Mouse (Mus musculus): ENCODE results near the gene Babam2. TPM values are rescaled to one million over a fixed set of nuclear protein-coding genes. Genes with fewer than 3 reads are reported as not detected.
"Not testable (repeated sequence)": the region's sequence is repeated elsewhere in the genome, so short reads cannot be mapped to it uniquely, and the experiment has no call there.

Gene Babam2
- polyA plus RNA-seq, 1 experiment: 52.8 TPM

- no peak for TF ChIP-seq POLR2A (IDR thresholded peaks at IDR 0.05; ENCODE audit: extremely low read depth, insufficient read depth, low read length)
- no peak for TF ChIP-seq CTCF (IDR thresholded peaks at IDR 0.05; ENCODE audit: extremely low read depth, insufficient read depth, low read length)
- Histone ChIP-seq H3K4me3 (ENCODE audit: insufficient read depth, low read length) (no peak overlapping the region), H3K4me1 (ENCODE audit: control insufficient read depth, insufficient read depth, low read length) (no peaks in the 10 kb centered on the region), H3K27ac (ENCODE audit: insufficient read depth, low read length) (no peak overlapping the region)
Observed at GRCm38 (mm10) chr5:31831587-31831986, 134.1 kb downstream of the Babam2 start.

- TF ChIP-seq CTCF (IDR thresholded peaks at IDR 0.05; ENCODE audit: extremely low read depth, insufficient read depth, low read length): no peak
- no peak for TF ChIP-seq POLR2A (IDR thresholded peaks at IDR 0.05; ENCODE audit: extremely low read depth, insufficient read depth, low read length)
- Histone ChIP-seq H3K27ac (ENCODE audit: insufficient read depth, low read length) (no peak overlapping the region), H3K4me3 (ENCODE audit: insufficient read depth, low read length) (no peak overlapping the region), H3K4me1 (ENCODE audit: control insufficient read depth, insufficient read depth, low read length) (no peaks in the 10 kb centered on the region)
Observed at GRCm38 (mm10) chr5:31835691-31836090, 138.2 kb downstream of the Babam2 start.

- TF ChIP-seq CTCF (IDR thresholded peaks at IDR 0.05; ENCODE audit: extremely low read depth, insufficient read depth, low read length) (no peak), POLR2A (IDR thresholded peaks at IDR 0.05; ENCODE audit: extremely low read depth, insufficient read depth, low read length) (no peak)
- Histone ChIP-seq H3K4me3 (ENCODE audit: insufficient read depth, low read length) (no peak overlapping the region), H3K4me1 (ENCODE audit: control insufficient read depth, insufficient read depth, low read length) (no peaks in the 10 kb centered on the region), H3K27ac (ENCODE audit: insufficient read depth, low read length) (no peak overlapping the region)
Observed at GRCm38 (mm10) chr5:31839973-31840372, 142.5 kb downstream of the Babam2 start.

- H3K4me3 ChIP-seq (ENCODE audit: insufficient read depth, low read length): no peak overlapping the region
- H3K4me1 ChIP-seq (ENCODE audit: control insufficient read depth, insufficient read depth, low read length): no peaks in the 10 kb centered on the region
- H3K27ac ChIP-seq (ENCODE audit: insufficient read depth, low read length): no peak overlapping the region
- TF ChIP-seq CTCF (IDR thresholded peaks at IDR 0.05; ENCODE audit: extremely low read depth, insufficient read depth, low read length): no peak
- no peak for TF ChIP-seq POLR2A (IDR thresholded peaks at IDR 0.05; ENCODE audit: extremely low read depth, insufficient read depth, low read length)
Observed at GRCm38 (mm10) chr5:31840406-31840805, 142.9 kb downstream of the Babam2 start.

GRCm38 (mm10) chr5:31844856-31845255 lies 147.4 kb downstream of the Babam2 start:
- no peak overlapping the region for H3K4me3 ChIP-seq (ENCODE audit: insufficient read depth, low read length)
- no peak overlapping the region for H3K27ac ChIP-seq (ENCODE audit: insufficient read depth, low read length)
- no peaks in the 10 kb centered on the region for H3K4me1 ChIP-seq (ENCODE audit: control insufficient read depth, insufficient read depth, low read length)
- no peak for TF ChIP-seq CTCF (IDR thresholded peaks at IDR 0.05; ENCODE audit: extremely low read depth, insufficient read depth, low read length)

- TF ChIP-seq CTCF (IDR thresholded peaks at IDR 0.05; ENCODE audit: extremely low read depth, insufficient read depth, low read length) (no peak), POLR2A (IDR thresholded peaks at IDR 0.05; ENCODE audit: extremely low read depth, insufficient read depth, low read length) (no peak)
- Histone ChIP-seq H3K27ac (ENCODE audit: insufficient read depth, low read length) (no peak overlapping the region), H3K4me3 (ENCODE audit: insufficient read depth, low read length) (no peak overlapping the region), H3K4me1 (ENCODE audit: control insufficient read depth, insufficient read depth, low read length) (no peaks in the 10 kb centered on the region)
Observed at GRCm38 (mm10) chr5:31846971-31847370, 149.5 kb downstream of the Babam2 start.

GRCm38 (mm10) chr5:31848995-31849394 lies 151.5 kb downstream of the Babam2 start:
- Histone ChIP-seq H3K27ac (ENCODE audit: insufficient read depth, low read length) (no peak overlapping the region), H3K4me1 (ENCODE audit: control insufficient read depth, insufficient read depth, low read length) (no peaks in the 10 kb centered on the region), H3K4me3 (ENCODE audit: insufficient read depth, low read length) (no peak overlapping the region)
- TF ChIP-seq POLR2A (IDR thresholded peaks at IDR 0.05; ENCODE audit: extremely low read depth, insufficient read depth, low read length) (no peak), CTCF (IDR thresholded peaks at IDR 0.05; ENCODE audit: extremely low read depth, insufficient read depth, low read length) (no peak)

- H3K4me1 ChIP-seq (ENCODE audit: control insufficient read depth, insufficient read depth, low read length): no peaks in the 10 kb centered on the region
- no peak overlapping the region for H3K27ac ChIP-seq (ENCODE audit: insufficient read depth, low read length)
- no peak overlapping the region for H3K4me3 ChIP-seq (ENCODE audit: insufficient read depth, low read length)
- TF ChIP-seq CTCF (IDR thresholded peaks at IDR 0.05; ENCODE audit: extremely low read depth, insufficient read depth, low read length) (no peak), POLR2A (IDR thresholded peaks at IDR 0.05; ENCODE audit: extremely low read depth, insufficient read depth, low read length) (no peak)
Observed at GRCm38 (mm10) chr5:31852786-31853185, 155.3 kb downstream of the Babam2 start.

- H3K27ac ChIP-seq (ENCODE audit: insufficient read depth, low read length): no peak overlapping the region
- TF ChIP-seq CTCF (IDR thresholded peaks at IDR 0.05; ENCODE audit: extremely low read depth, insufficient read depth, low read length) (no peak), POLR2A (IDR thresholded peaks at IDR 0.05; ENCODE audit: extremely low read depth, insufficient read depth, low read length) (no peak)
- no peaks in the 10 kb centered on the region for H3K4me1 ChIP-seq (ENCODE audit: control insufficient read depth, insufficient read depth, low read length)
- no peak overlapping the region for H3K4me3 ChIP-seq (ENCODE audit: insufficient read depth, low read length)
Observed at GRCm38 (mm10) chr5:31853831-31854230, 156.3 kb downstream of the Babam2 start.

- not testable (repeated sequence) for H3K4me3 ChIP-seq (ENCODE audit: insufficient read depth, low read length); H3K27ac ChIP-seq (ENCODE audit: insufficient read depth, low read length); H3K4me1 ChIP-seq (ENCODE audit: control insufficient read depth, insufficient read depth, low read length)
Observed at GRCm38 (mm10) chr5:31858877-31859276, 161.4 kb downstream of the Babam2 start.

GRCm38 (mm10) chr5:31860426-31860825 lies 162.9 kb downstream of the Babam2 start:
- TF ChIP-seq CTCF (IDR thresholded peaks at IDR 0.05; ENCODE audit: extremely low read depth, insufficient read depth, low read length): no peak
- no peak for TF ChIP-seq POLR2A (IDR thresholded peaks at IDR 0.05; ENCODE audit: extremely low read depth, insufficient read depth, low read length)
- H3K27ac ChIP-seq (ENCODE audit: insufficient read depth, low read length): no peak overlapping the region
- H3K4me3 ChIP-seq (ENCODE audit: insufficient read depth, low read length): no peak overlapping the region
- no peaks in the 10 kb centered on the region for H3K4me1 ChIP-seq (ENCODE audit: control insufficient read depth, insufficient read depth, low read length)
